Mouse (Mus musculus): Measurements from ENCODE around the gene Ldlr. TPM values are rescaled to one million over a fixed set of nuclear protein-coding genes. Genes with fewer than 3 reads are reported as not detected.
"Not testable (repeated sequence)": the region's sequence is repeated elsewhere in the genome, so short reads cannot be mapped to it uniquely, and the experiment has no call there.

Gene Ldlr
- polyA plus RNA-seq, 1 experiment from 2014 or later, result 29.9 TPM

- Histone ChIP-seq H3K27ac (no peak overlapping the region), H3K79me2 (ENCODE audit: inconsistent target) (no peaks in the 10 kb centered on the region)
Measured at GRCm38 (mm10) chr9:21758576-21759529, 35.6 kb downstream of the Ldlr start.

GRCm38 (mm10) chr9:21759718-21760117 is 36.4 kb downstream of the Ldlr start:
- H3K36me3 ChIP-seq (ENCODE audit: inconsistent target), result no peaks in the 10 kb centered on the region
- H3K27ac ChIP-seq, result no peak overlapping the region
- H3K79me2 ChIP-seq (ENCODE audit: inconsistent target), result no peaks in the 10 kb centered on the region
- WGBS (ENCODE audit: missing documents), result 2% methylated on average over 20 of the region's 20 CpGs
- peak overlapping the region; percentile 59 for H3K4me3 ChIP-seq (ENCODE audit: inconsistent target)

More at GRCm38 (mm10) chr9:21758576-21759529, 35.6 kb downstream of the Ldlr start:
- Histone ChIP-seq H3K4me3 (ENCODE audit: inconsistent target) (peak overlapping the region; percentile 59), H3K36me3 (ENCODE audit: inconsistent target) (no peaks in the 10 kb centered on the region)
- WGBS (ENCODE audit: missing documents), result 85% methylated on average over 14 of the region's 14 CpGs

GRCm38 (mm10) chr9:21760155-21761088 is 37.1 kb downstream of the Ldlr start, which contains the start of gene Spc24:
Spc24 (minus strand) TSS chr9:21760303.
- Histone ChIP-seq H3K27ac (peak within 1 kb of the TSS; percentile 12; the same call in 1 of the 2 replicates), H3K79me2 (ENCODE audit: inconsistent target) (no peaks in the 10 kb centered on the region), H3K36me3 (ENCODE audit: inconsistent target) (no peaks in the 10 kb centered on the region), H3K4me3 (ENCODE audit: inconsistent target) (peak within 1 kb of the TSS; percentile 59)
- WGBS (ENCODE audit: missing documents), result under 1% methylated on average over 50 of the region's 54 CpGs

GRCm38 (mm10) chr9:21762135-21762534 is 38.9 kb downstream of the Ldlr start:
- H3K36me3 ChIP-seq (ENCODE audit: inconsistent target), result no peaks in the 10 kb centered on the region
- H3K79me2 ChIP-seq (ENCODE audit: inconsistent target), result no peaks in the 10 kb centered on the region
- no peak overlapping the region for H3K4me3 ChIP-seq (ENCODE audit: inconsistent target)
- H3K27ac ChIP-seq, result no peak overlapping the region

- Histone ChIP-seq H3K4me3 (ENCODE audit: inconsistent target) (no peak overlapping the region), H3K27ac (no peak overlapping the region), H3K79me2 (ENCODE audit: inconsistent target) (no peaks in the 10 kb centered on the region), H3K36me3 (ENCODE audit: inconsistent target) (no peaks in the 10 kb centered on the region)
- 51% methylated on average over 5 of the region's 6 CpGs for WGBS (ENCODE audit: missing documents)
Measured at GRCm38 (mm10) chr9:21764084-21764999, 41.1 kb downstream of the Ldlr start.

GRCm38 (mm10) chr9:21767896-21768295 is 44.6 kb downstream of the Ldlr start:
- Histone ChIP-seq H3K36me3 (ENCODE audit: inconsistent target) (no peaks in the 10 kb centered on the region), H3K27ac (no peak overlapping the region), H3K4me3 (ENCODE audit: inconsistent target) (no peak overlapping the region), H3K79me2 (ENCODE audit: inconsistent target) (no peaks in the 10 kb centered on the region)
- 94% methylated on average over 11 of the region's 11 CpGs for WGBS (ENCODE audit: missing documents)

- WGBS (ENCODE audit: missing documents), result 93% methylated on average over 13 of the region's 13 CpGs
- Histone ChIP-seq H3K4me3 (ENCODE audit: inconsistent target) (no peak overlapping the region), H3K27ac (no peak overlapping the region), H3K79me2 (ENCODE audit: inconsistent target) (no peaks in the 10 kb centered on the region), H3K36me3 (ENCODE audit: inconsistent target) (no peaks in the 10 kb centered on the region)
Measured at GRCm38 (mm10) chr9:21768511-21769411, 45.5 kb downstream of the Ldlr start.

- WGBS (ENCODE audit: missing documents), result 95% methylated on average over 26 of the region's 26 CpGs
- no peaks in the 10 kb centered on the region for H3K36me3 ChIP-seq (ENCODE audit: inconsistent target)
- no peak overlapping the region for H3K27ac ChIP-seq
- H3K79me2 ChIP-seq (ENCODE audit: inconsistent target), result no peaks in the 10 kb centered on the region
- H3K4me3 ChIP-seq (ENCODE audit: inconsistent target), result no peak overlapping the region
Measured at GRCm38 (mm10) chr9:21769558-21770183, 46.4 kb downstream of the Ldlr start.

- WGBS (ENCODE audit: missing documents), result 90% methylated on average over 3 of the region's 5 CpGs
- H3K79me2 ChIP-seq (ENCODE audit: inconsistent target); H3K36me3 ChIP-seq (ENCODE audit: inconsistent target); H3K27ac ChIP-seq; H3K4me3 ChIP-seq (ENCODE audit: inconsistent target): not testable (repeated sequence)
Measured at GRCm38 (mm10) chr9:21773396-21773795, 50.1 kb downstream of the Ldlr start.

GRCm38 (mm10) chr9:21774353-21774752 is 51.1 kb downstream of the Ldlr start:
- no peaks in the 10 kb centered on the region for H3K36me3 ChIP-seq (ENCODE audit: inconsistent target)
- H3K79me2 ChIP-seq (ENCODE audit: inconsistent target), result no peaks in the 10 kb centered on the region
- H3K4me3 ChIP-seq (ENCODE audit: inconsistent target), result no peak overlapping the region
- no peak overlapping the region for H3K27ac ChIP-seq
- WGBS (ENCODE audit: missing documents), result 95% methylated on average over 16 of the region's 16 CpGs

GRCm38 (mm10) chr9:21777726-21778125 is 54.4 kb downstream of the Ldlr start:
- Histone ChIP-seq H3K4me3 (ENCODE audit: inconsistent target) (no peak overlapping the region), H3K79me2 (ENCODE audit: inconsistent target) (no peaks in the 10 kb centered on the region), H3K36me3 (ENCODE audit: inconsistent target) (no peaks in the 10 kb centered on the region), H3K27ac (no peak overlapping the region)
- 89% methylated on average over 3 of the region's 3 CpGs for WGBS (ENCODE audit: missing documents)

GRCm38 (mm10) chr9:21781657-21782468 is 58.6 kb downstream of the Ldlr start:
- Histone ChIP-seq H3K36me3 (ENCODE audit: inconsistent target) (no peaks in the 10 kb centered on the region), H3K79me2 (ENCODE audit: inconsistent target) (no peaks in the 10 kb centered on the region), H3K4me3 (ENCODE audit: inconsistent target) (no peak overlapping the region), H3K27ac (no peak overlapping the region)
- 93% methylated on average over 15 of the region's 15 CpGs for WGBS (ENCODE audit: missing documents)

All from macrophage (primary cell).